Mouse (Mus musculus) embryonic fibroblast, embryonic 13.5 days (primary cell): ENCODE measurements around the gene Gdpgp1. TPM values are rescaled to one million over a fixed set of nuclear protein-coding genes. Genes with fewer than 3 reads are reported as not detected.
A peak's percentile ranks its signal among the peaks of the same experiment; 100 is the strongest.

Experiments
- H3K27ac ChIP-seq: 2 replicates; pipeline ENCODE4 v1.5.1; 2012; ENCODE audit warnings: low read length, control low read depth, inconsistent platforms; ENCODE audit not compliant: insufficient read depth
- H3K4me1 ChIP-seq: 2 replicates; pipeline ENCODE4 v1.6.1; 2011; ENCODE audit warnings: low read length; ENCODE audit not compliant: control insufficient read depth, insufficient read depth
- H3K4me3 ChIP-seq: 2 replicates; pipeline ENCODE4 v1.5.1; 2011; ENCODE audit warnings: mild to moderate bottlenecking, control low read depth, low read length; ENCODE audit not compliant: insufficient read depth
- CTCF ChIP-seq: IDR thresholded peaks from 2 replicates; pipeline ENCODE4 v1.5.1; 2011; ENCODE audit warnings: mild to moderate bottlenecking, control low read depth, low read length, moderate library complexity, borderline replicate concordance; ENCODE audit not compliant: insufficient read depth
- POLR2A ChIP-seq: IDR thresholded peaks from 2 replicates; pipeline ENCODE4 v1.6.1; 2011; ENCODE audit warnings: low read depth, mild to moderate bottlenecking, control low read depth, low read length, moderate library complexity
- polyA plus RNA-seq: library from polyadenylated mRNA; stranded (reverse); fragments of >200 nt; gene quantifications from 2 replicates; pipeline ENCODE4 v1.2.4, GENCODE M21; 2011; ENCODE audit warnings: low read depth; ENCODE audit not compliant: missing spikeins, insufficient read length

The Gdpgp1 gene
- polyA plus RNA-seq: 1.8 and 2.2 TPM in 2 replicates

DNA sequence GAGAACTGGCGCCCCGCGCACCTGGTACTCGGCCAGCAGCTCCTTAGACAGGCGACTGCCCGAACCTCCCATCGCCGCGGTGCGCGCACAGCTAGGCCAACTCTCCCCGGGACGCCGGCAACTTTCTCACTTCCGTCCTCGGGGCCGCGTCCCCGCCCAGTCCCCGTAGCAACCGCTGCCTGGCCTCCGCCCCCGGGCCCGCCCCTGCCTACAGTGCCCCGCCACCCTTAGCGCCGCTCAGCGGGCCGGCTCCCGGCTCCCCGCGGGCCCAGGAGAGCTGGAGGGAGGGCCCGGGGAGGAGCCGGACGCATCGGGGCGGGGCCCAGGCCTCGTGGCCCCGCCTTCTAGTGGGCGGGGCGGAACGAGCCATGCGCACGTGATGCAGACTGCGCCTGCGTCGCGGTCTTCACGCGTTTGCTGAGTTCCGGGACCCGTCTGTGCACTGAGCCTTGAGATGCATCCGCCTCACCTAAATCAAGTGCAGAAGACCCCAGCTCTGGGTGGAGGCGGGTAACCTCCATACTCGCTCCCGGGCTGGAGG is at the start of gene Gdpgp1, which contains the start of gene Cib1:
Gene Gdpgp1 (plus strand): TSS at position 377 of the 541 bp plus-strand sequence.
Gene Cib1 (minus strand): TSS at position 325 of the 541 bp plus-strand sequence.
- H3K27ac ChIP-seq: peak within 1 kb of the TSS; percentile 17; the same call in 1 of the 2 replicates
- TF ChIP-seq POLR2A: peak; percentile 91
- no peak for TF ChIP-seq CTCF
- peaks cover 2% of the 10 kb centered on the region for H3K4me1 ChIP-seq
- H3K4me3 ChIP-seq: peak within 1 kb of the TSS; percentile 92

DNA sequence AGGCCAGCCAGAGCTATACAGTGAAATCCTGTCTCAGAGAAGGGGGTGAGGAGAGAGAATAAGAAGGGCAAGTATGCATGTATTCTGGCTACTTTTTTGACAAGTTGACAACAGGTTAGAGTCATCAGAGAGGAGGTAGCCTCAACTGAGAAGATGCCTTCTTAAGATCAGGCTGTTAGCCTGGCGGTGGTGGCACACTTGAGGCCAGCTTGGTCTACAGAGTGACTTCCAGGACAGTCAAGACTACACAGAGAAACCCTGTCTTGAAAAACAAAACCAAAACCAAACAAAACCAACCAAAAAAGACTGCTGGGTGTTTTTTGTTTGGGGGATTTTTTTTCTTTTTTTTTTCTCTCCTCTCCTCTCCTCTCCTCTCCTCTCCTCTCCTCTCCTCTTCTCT is 49.2 kb upstream of the Gdpgp1 start:
- H3K4me3 ChIP-seq: no peak overlapping the region
- no peak overlapping the region for H3K27ac ChIP-seq
- TF ChIP-seq CTCF: no peak
- TF ChIP-seq POLR2A: no peak
- no peaks in the 10 kb centered on the region for H3K4me1 ChIP-seq

DNA sequence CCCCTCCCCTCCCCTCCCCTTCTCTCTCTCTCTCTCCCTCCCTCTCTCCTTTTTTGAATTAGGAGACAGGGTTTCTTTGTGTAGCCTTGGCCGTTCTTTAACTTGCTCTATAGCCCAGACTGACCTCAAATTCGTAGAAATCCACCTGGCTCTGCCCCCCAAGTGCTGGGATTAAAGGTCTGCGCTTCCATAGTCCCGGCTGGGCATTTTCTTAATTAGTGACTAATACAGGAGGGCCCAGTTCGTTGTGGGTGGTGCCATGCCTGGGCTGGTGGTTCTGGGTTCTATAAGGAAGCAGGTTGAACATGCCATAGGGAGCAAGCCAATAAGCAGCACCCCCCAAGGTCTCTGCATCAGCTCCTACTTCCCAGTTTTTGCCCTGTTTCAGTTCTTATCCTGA is 48.7 kb upstream of the Gdpgp1 start:
- H3K4me3 ChIP-seq: no peak overlapping the region
- no peaks in the 10 kb centered on the region for H3K4me1 ChIP-seq
- no peak overlapping the region for H3K27ac ChIP-seq
- TF ChIP-seq POLR2A (no peak), CTCF (no peak)

DNA sequence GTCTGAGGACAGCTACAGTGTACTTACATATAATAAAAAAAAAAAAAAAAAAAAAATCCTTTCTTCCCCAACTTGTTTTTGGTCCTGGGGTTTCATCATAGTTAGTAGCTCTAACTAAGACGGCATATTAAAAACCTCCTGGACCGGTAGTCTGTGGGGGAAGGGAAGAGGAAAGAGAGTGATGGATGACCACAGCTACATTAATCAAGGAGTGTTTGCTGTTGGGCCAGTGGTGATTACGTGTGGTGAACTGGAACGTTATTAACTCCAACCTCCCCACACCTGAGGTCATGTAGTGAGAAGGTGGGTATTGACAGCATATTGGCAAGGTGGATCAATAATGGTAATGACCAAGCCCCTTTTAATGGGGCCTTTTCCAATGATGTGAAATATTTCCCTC is 48.1 kb upstream of the Gdpgp1 start:
- no peak for TF ChIP-seq POLR2A
- TF ChIP-seq CTCF: no peak
- Histone ChIP-seq H3K4me1 (no peaks in the 10 kb centered on the region), H3K27ac (no peak overlapping the region), H3K4me3 (no peak overlapping the region)

DNA sequence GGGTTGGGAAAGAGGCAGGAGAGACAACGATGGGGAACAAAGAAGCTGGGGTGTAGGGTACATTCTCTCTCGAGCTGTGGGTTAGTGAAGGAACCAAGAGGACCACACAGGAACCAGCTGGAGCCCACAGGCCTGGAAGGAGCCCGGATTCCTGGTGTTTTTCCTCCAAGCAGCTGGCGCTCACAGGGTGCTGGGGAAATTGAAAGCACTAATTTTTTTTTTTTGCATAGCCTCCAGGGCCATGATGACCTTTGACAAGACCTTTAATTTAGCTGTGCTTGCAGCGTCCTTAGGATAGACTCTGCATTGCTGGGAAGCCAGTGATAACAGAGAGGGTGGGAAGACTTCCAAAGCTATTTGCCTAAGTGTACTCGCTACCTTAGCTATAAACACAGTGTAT is 47.7 kb upstream of the Gdpgp1 start:
- Histone ChIP-seq H3K27ac (no peak overlapping the region), H3K4me1 (no peaks in the 10 kb centered on the region), H3K4me3 (no peak overlapping the region)
- TF ChIP-seq CTCF: no peak
- no peak for TF ChIP-seq POLR2A

DNA sequence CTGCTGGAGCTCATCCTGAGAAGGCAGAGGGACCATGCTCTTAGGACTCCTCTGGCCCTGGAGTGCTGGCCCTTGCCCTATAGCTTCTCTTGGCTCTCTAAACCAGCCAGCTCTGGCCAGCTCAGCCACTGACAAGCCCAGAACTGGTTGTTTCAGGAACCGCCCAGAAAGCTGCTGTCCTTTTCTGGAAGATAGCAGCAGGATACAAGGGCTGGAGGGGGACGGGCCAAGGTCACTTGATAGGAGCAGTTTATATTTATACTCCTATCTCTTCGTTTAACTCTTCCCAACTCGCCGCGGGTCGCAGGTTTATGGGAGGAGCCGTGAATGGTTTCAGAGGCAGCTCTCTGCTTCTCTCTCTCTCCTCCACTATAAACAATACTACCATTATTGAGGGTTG is 46.6 kb upstream of the Gdpgp1 start:
- Histone ChIP-seq H3K4me1 (no peaks in the 10 kb centered on the region), H3K27ac (no peak overlapping the region), H3K4me3 (no peak overlapping the region)
- TF ChIP-seq CTCF (no peak), POLR2A (no peak)

DNA sequence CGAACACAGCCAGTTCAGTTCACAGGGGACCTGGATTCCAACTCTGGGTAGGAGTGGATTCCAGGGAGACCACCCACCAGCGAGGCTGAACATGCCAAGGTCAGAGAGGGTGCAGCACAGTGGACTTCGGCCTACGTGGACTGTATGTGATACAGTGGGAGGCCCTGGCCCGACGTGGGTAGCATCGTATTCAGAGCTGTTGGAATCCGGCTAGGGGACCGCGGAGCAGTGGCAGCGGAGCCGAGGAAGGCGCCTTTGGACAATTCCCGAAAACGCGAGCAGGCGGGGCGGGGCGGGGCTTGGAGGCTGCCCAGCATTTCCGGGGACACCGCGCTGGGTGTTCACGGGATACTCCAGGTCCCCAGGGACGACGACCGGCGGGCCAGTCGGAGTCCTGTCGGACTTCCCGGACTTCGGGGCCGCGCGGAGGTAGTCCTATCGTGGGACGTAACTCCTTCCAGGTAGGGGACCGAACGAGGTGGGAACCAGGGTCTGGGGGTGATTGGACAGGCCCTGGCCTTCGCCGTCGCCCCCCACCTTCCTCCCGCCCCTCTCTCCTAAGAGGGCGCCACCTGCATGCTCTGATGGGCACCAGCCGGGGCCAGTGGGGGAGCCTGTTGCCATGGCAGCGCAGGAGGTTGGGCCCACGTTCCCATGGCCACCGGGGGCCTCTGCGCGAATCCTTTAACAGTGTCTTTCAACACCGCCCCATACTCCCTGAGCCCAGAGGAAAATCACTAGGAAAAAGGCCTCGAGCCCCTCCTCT is 46.0 kb upstream of the Gdpgp1 start, which contains the start of gene Sema4b:
Gene Sema4b (plus strand): TSS at position 311 of the 766 bp plus-strand sequence.
- Histone ChIP-seq H3K4me1 (no peaks in the 10 kb centered on the region), H3K4me3 (peak within 1 kb of the TSS; percentile 41), H3K27ac (no peak within 1 kb of the TSS)
- TF ChIP-seq CTCF: no peak
- TF ChIP-seq POLR2A: peak; percentile 29

DNA sequence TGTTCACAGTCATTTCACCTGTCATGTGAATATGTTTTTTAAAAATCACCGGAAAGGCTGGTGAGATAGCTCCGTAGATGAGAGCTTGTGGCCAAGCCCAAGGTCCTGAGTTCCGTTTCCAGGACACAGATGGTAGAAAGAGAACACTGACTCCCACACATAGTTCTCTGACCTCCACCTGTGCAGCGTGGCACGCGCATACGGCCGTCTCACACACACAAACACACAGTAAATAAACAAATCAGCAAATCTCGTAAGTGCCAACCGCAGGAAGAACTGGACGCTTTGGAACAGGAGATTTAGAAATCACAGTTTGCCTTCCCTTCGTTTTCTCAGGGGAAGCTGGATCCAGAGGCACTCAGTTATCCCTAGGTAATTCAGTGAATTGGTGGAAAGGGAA is 45.2 kb upstream of the Gdpgp1 start:
- Histone ChIP-seq H3K27ac (no peak overlapping the region), H3K4me3 (peak overlapping the region; percentile 41; the same call in 1 of the 2 replicates), H3K4me1 (0 out of 2 replicates have a peak, but pooled peaks cover under 1% of the 10 kb centered on the region)
- TF ChIP-seq POLR2A (no peak), CTCF (no peak)

DNA sequence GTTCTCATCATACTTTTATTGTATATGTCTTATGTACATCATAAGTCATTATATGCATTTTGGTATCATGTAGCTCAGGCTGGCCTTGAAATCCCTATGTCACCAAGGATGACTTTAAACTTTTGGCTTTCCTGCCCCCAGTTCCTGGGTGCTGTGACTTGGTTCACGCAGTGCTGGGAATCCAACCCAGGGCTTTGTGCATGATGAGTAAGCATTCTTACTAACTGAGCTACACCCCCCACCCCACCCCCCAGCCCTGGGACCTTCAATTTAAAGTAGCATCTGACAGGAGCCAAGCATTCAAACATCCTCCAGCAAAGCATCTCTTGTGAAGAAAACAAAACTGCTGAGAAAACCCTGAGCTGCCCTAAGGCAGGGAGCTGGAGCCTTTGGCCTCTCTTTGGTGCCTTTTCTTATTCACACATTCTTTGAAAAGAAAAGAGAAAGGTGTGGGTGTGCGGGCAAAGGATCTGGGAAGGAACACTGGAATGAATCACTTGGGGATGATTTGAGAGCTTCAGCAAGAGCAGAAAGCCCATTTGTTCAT is 44.0 kb upstream of the Gdpgp1 start:
- no peak overlapping the region for H3K4me3 ChIP-seq
- 0 out of 2 replicates have a peak, but pooled peaks cover 2% of the 10 kb centered on the region for H3K4me1 ChIP-seq
- no peak for TF ChIP-seq CTCF
- TF ChIP-seq POLR2A: no peak
- no peak overlapping the region for H3K27ac ChIP-seq
